Mouse (Mus musculus) C2C12 (cell line): ENCODE results near the gene Fuca1.

Experiments
- CTCF ChIP-seq: IDR thresholded peaks from one replicate; pipeline ENCODE4 v1.5.1; 2011; ENCODE audit not compliant: control insufficient read depth, insufficient read depth, insufficient read length
- MYOD1 ChIP-seq: IDR thresholded peaks from one replicate; pipeline ENCODE4 v1.6.1; 2011; ENCODE audit warnings: low read depth; ENCODE audit not compliant: control insufficient read depth, insufficient read length

- no peak for TF ChIP-seq CTCF
- TF ChIP-seq MYOD1, result no peak
Observed at GRCm38 (mm10) chr4:135892884-135893283, 27.7 kb upstream of the Fuca1 start.
